Mouse (Mus musculus) neural tube, embryonic 11.5 days (tissue): ENCODE data around the gene Rrp36. TPM values are rescaled to one million over a fixed set of nuclear protein-coding genes. Genes with fewer than 3 reads are reported as not detected.
A peak's percentile ranks its signal among the peaks of the same experiment; 100 is the strongest.

Source experiments
- ATAC-seq: fragments of 200-750 bp; cut with Nextera tagmentation; 2 replicates; pipeline ENCODE4 v1.8.0; 2017; ENCODE audit warnings: moderate number of reproducible peaks, mild to moderate bottlenecking, moderate TSS enrichment, moderate library complexity; ENCODE audit not compliant: insufficient read depth, low FRiP score, low TSS enrichment
- DNase-seq: peaks from one replicate; pipeline ENCODE4 v3.0.0-alpha.2; 2015; ENCODE audit warnings: low spot score
- H3K27ac ChIP-seq: fragments of 300-500 bp; sonication (generic); 2 replicates; pipeline ENCODE4 v1.5.1; 2014; ENCODE audit warnings: low read depth, mild to moderate bottlenecking, low read length
- H3K27me3 ChIP-seq: fragments of 300-500 bp; sonication (generic); 2 replicates; pipeline ENCODE4 v1.6.1; 2014; ENCODE audit warnings: mild to moderate bottlenecking, low read length, mixed read lengths; ENCODE audit not compliant: control insufficient read depth, insufficient read depth
- H3K36me3 ChIP-seq: fragments of 300-500 bp; sonication (generic); 2 replicates; pipeline ENCODE4 v1.6.1; 2014; ENCODE audit warnings: mild to moderate bottlenecking, low read length, moderate library complexity, mixed read lengths; ENCODE audit not compliant: control insufficient read depth, insufficient read depth
- H3K4me1 ChIP-seq: fragments of 300-500 bp; sonication (generic); 2 replicates; pipeline ENCODE4 v1.6.1; 2014; ENCODE audit warnings: low read length, mixed read lengths; ENCODE audit not compliant: control insufficient read depth, insufficient read depth
- H3K4me2 ChIP-seq: fragments of 300-500 bp; sonication (generic); 2 replicates; pipeline ENCODE4 v1.6.1; 2014; ENCODE audit warnings: low read depth, mild to moderate bottlenecking, moderate library complexity
- H3K4me3 ChIP-seq: fragments of 300-500 bp; sonication (generic); 2 replicates; pipeline ENCODE4 v1.5.1; 2014; ENCODE audit warnings: low read depth, low read length
- H3K9ac ChIP-seq: fragments of 300-500 bp; sonication (generic); 2 replicates; pipeline ENCODE4 v1.6.1; 2014; ENCODE audit warnings: mild to moderate bottlenecking, low read length
- H3K9me3 ChIP-seq: fragments of 300-500 bp; sonication (generic); 2 replicates; pipeline ENCODE4 v1.6.1; 2016; ENCODE audit warnings: low read length; ENCODE audit not compliant: control insufficient read depth
- WGBS: fragments of 180-500 bp; shearing (Covaris S2); extraction: QIAGEN DNeasy Blood & Tissue Kit; methylation state at CpG from one replicate; pipeline ENCODE4 v1.1.7; 2014; 5-methylcytosine and 5-hydroxymethylcytosine counted together
- polyA plus RNA-seq: library from polyadenylated mRNA; unstranded; fragments of >200 nt; fragmentation: Nextera tagmentation; extraction: Ambion mirVana; gene quantifications from 2 replicates; pipeline ENCODE4 v1.2.1, GENCODE M21; 2014

Rrp36 gene
- polyA plus RNA-seq, 1 experiment from 2014 or later: 49.8 TPM

- Histone ChIP-seq H3K4me1 (peaks cover 17% of the 10 kb centered on the region), H3K27ac (no peak overlapping the region), H3K4me2 (no peak overlapping the region), H3K27me3 (no peaks in the 10 kb centered on the region), H3K9ac (no peak overlapping the region), H3K4me3 (no peak overlapping the region), H3K9me3 (no peaks in the 10 kb centered on the region), H3K36me3 (no peaks in the 10 kb centered on the region)
- WGBS: 92% methylated on average over 14 of the region's 14 CpGs
- no peak for DNase-seq
- ATAC-seq: no peak
Observed at GRCm38 (mm10) chr17:46706375-46707089, 32.4 kb upstream of the Rrp36 start.

GRCm38 (mm10) chr17:46704887-46705835 is 31.0 kb upstream of the Rrp36 start, which contains the start of gene Ppp2r5d:
Gene Ppp2r5d, minus strand, starts transcription at chr17:46705111.
- peak; percentile 97 for DNase-seq
- H3K4me1 ChIP-seq: peaks cover 17% of the 10 kb centered on the region
- peak within 1 kb of the TSS; percentile 76 for H3K4me3 ChIP-seq
- H3K9me3 ChIP-seq: no peaks in the 10 kb centered on the region
- no peaks in the 10 kb centered on the region for H3K36me3 ChIP-seq
- no peaks in the 10 kb centered on the region for H3K27me3 ChIP-seq
- peak; percentile 93 for ATAC-seq
- H3K9ac ChIP-seq: peak within 1 kb of the TSS; percentile 73
- 1% methylated on average over 48 of the region's 48 CpGs for WGBS
- H3K4me2 ChIP-seq: peak within 1 kb of the TSS; percentile 76
- peak within 1 kb of the TSS; percentile 69 for H3K27ac ChIP-seq

GRCm38 (mm10) chr17:46703971-46704886 is 30.1 kb upstream of the Rrp36 start:
- H3K9me3 ChIP-seq: no peaks in the 10 kb centered on the region
- H3K27me3 ChIP-seq: no peaks in the 10 kb centered on the region
- DNase-seq: no peak
- H3K4me1 ChIP-seq: peaks cover 17% of the 10 kb centered on the region
- peak overlapping the region; percentile 76 for H3K4me3 ChIP-seq
- peak; percentile 81 for ATAC-seq
- H3K36me3 ChIP-seq: no peaks in the 10 kb centered on the region
- H3K4me2 ChIP-seq: peak overlapping the region; percentile 76
- H3K9ac ChIP-seq: peak overlapping the region; percentile 73
- peak overlapping the region; percentile 69 for H3K27ac ChIP-seq
- WGBS: 7% methylated on average over 39 of the region's 41 CpGs

GRCm38 (mm10) chr17:46702506-46702905 is 28.4 kb upstream of the Rrp36 start:
- no peak for DNase-seq
- Histone ChIP-seq H3K4me1 (peaks cover 17% of the 10 kb centered on the region), H3K4me2 (no peak overlapping the region), H3K9me3 (no peaks in the 10 kb centered on the region), H3K36me3 (no peaks in the 10 kb centered on the region; the same call in 1 of the 2 replicates), H3K27me3 (no peaks in the 10 kb centered on the region), H3K27ac (no peak overlapping the region), H3K4me3 (no peak overlapping the region; the same call in 1 of the 2 replicates), H3K9ac (peak overlapping the region; percentile 39; the same call in 1 of the 2 replicates)
- 87% methylated on average over 5 of the region's 5 CpGs for WGBS
- no peak for ATAC-seq

- Histone ChIP-seq H3K27me3 (no peaks in the 10 kb centered on the region), H3K4me3 (no peak overlapping the region), H3K4me1 (peaks cover 17% of the 10 kb centered on the region), H3K9me3 (no peaks in the 10 kb centered on the region), H3K9ac (no peak overlapping the region), H3K27ac (no peak overlapping the region), H3K36me3 (no peaks in the 10 kb centered on the region; the same call in 1 of the 2 replicates), H3K4me2 (no peak overlapping the region)
- 92% methylated on average over 12 of the region's 12 CpGs for WGBS
- ATAC-seq (no peak), DNase-seq (no peak)
Observed at GRCm38 (mm10) chr17:46702100-46702499, 27.9 kb upstream of the Rrp36 start.

GRCm38 (mm10) chr17:46701489-46701888 is 27.3 kb upstream of the Rrp36 start:
- DNase-seq (no peak), ATAC-seq (no peak)
- Histone ChIP-seq H3K4me2 (no peak overlapping the region), H3K36me3 (no peaks in the 10 kb centered on the region; the same call in 1 of the 2 replicates), H3K27me3 (no peaks in the 10 kb centered on the region), H3K9me3 (no peaks in the 10 kb centered on the region), H3K4me3 (no peak overlapping the region), H3K4me1 (peaks cover 17% of the 10 kb centered on the region), H3K9ac (no peak overlapping the region; the same call in 1 of the 2 replicates), H3K27ac (no peak overlapping the region)
- WGBS: 89% methylated on average over 12 of the region's 12 CpGs

- Histone ChIP-seq H3K9ac (no peak overlapping the region), H3K27ac (no peak overlapping the region), H3K9me3 (no peaks in the 10 kb centered on the region), H3K4me2 (no peak overlapping the region), H3K4me1 (peaks cover 17% of the 10 kb centered on the region), H3K4me3 (no peak overlapping the region), H3K36me3 (no peaks in the 10 kb centered on the region; the same call in 1 of the 2 replicates), H3K27me3 (no peaks in the 10 kb centered on the region)
- DNase-seq: no peak
- no peak for ATAC-seq
- WGBS: 90% methylated on average over 3 of the region's 3 CpGs
Observed at GRCm38 (mm10) chr17:46699912-46700311, 25.8 kb upstream of the Rrp36 start.

GRCm38 (mm10) chr17:46699245-46699644 is 25.1 kb upstream of the Rrp36 start:
- Histone ChIP-seq H3K4me1 (peaks cover 17% of the 10 kb centered on the region), H3K36me3 (no peaks in the 10 kb centered on the region; the same call in 1 of the 2 replicates), H3K9ac (no peak overlapping the region), H3K9me3 (no peaks in the 10 kb centered on the region), H3K27me3 (no peaks in the 10 kb centered on the region), H3K4me2 (no peak overlapping the region), H3K27ac (no peak overlapping the region), H3K4me3 (no peak overlapping the region)
- ATAC-seq: no peak
- DNase-seq: no peak
- WGBS: 48% methylated on average over 5 of the region's 5 CpGs
